Mouse (Mus musculus): ENCODE measurements around the gene Ecpas. TPM values are rescaled to one million over a fixed set of nuclear protein-coding genes. Genes with fewer than 3 reads are reported as not detected.

The Ecpas gene
- 14.4 and 20.9 TPM in 2 replicates for polyA plus RNA-seq (2012; rRNA removed)

GRCm38 (mm10) chr4:58912629-58913335 is at the start of gene Ecpas:
TSS of gene Ecpas (minus strand) at chr4:58912749.
- 4% methylated on average over 43 of the region's 43 CpGs for WGBS
- TF ChIP-seq CTCF (IDR thresholded peaks at IDR 0.05; ENCODE audit: insufficient read depth, low read length): no peak
- peak; percentile 61; the same call in 1 of the 2 replicates for TF ChIP-seq POLR2A (IDR thresholded peaks at IDR 0.05; ENCODE audit: borderline replicate concordance, extremely low read depth, low read depth, low read length)
- Histone ChIP-seq H3K4me3 (replicated peaks; ENCODE audit: extremely low read depth, low read depth, low read length) (peak within 1 kb of the TSS; percentile 98), H3K4me1 (ENCODE audit: control insufficient read depth, insufficient read depth, low read length) (peaks cover 9% of the 10 kb centered on the region)
- DNase-seq: peak; percentile 82

DNA sequence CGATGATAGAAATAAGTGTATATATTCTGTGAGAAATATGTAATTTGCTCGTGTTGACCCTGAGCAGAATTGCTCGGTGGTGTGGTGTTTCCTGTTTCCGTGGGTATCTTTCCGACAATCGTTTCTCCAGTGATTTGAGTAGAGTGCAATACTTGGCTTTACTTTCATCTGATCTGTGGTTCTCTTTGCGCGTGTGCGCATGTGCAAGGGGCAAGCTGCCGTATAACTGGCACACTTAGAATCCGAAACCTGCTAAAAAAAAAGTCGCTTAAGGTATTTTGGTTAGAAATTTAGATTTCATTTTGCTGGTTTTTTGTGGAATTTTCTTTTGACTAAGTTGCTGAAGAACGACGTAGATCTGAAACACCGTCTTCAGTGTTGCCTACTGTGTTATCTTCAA is 49.2 kb upstream of the Ecpas start:
- no peak for DNase-seq
- no peak overlapping the region for H3K4me3 ChIP-seq (replicated peaks; ENCODE audit: extremely low read depth, low read depth, low read length)
- WGBS: 85% methylated on average over 15 of the region's 15 CpGs
- TF ChIP-seq POLR2A (IDR thresholded peaks at IDR 0.05; ENCODE audit: borderline replicate concordance, extremely low read depth, low read depth, low read length): no peak
- no peak for TF ChIP-seq CTCF (IDR thresholded peaks at IDR 0.05; ENCODE audit: insufficient read depth, low read length)
- no peaks in the 10 kb centered on the region for H3K4me1 ChIP-seq (ENCODE audit: control insufficient read depth, insufficient read depth, low read length)

- H3K4me3 ChIP-seq (replicated peaks; ENCODE audit: extremely low read depth, low read depth, low read length): no peak overlapping the region
- TF ChIP-seq CTCF (IDR thresholded peaks at IDR 0.05; ENCODE audit: insufficient read depth, low read length) (no peak), POLR2A (IDR thresholded peaks at IDR 0.05; ENCODE audit: borderline replicate concordance, extremely low read depth, low read depth, low read length) (no peak)
- WGBS: 92% methylated on average over 11 of the region's 11 CpGs
- no peaks in the 10 kb centered on the region for H3K4me1 ChIP-seq (ENCODE audit: control insufficient read depth, insufficient read depth, low read length)
- DNase-seq: no peak
These were observed 40.1 kb upstream of the Ecpas start for GRCm38 (mm10) chr4:58952630-58953029.

DNA sequence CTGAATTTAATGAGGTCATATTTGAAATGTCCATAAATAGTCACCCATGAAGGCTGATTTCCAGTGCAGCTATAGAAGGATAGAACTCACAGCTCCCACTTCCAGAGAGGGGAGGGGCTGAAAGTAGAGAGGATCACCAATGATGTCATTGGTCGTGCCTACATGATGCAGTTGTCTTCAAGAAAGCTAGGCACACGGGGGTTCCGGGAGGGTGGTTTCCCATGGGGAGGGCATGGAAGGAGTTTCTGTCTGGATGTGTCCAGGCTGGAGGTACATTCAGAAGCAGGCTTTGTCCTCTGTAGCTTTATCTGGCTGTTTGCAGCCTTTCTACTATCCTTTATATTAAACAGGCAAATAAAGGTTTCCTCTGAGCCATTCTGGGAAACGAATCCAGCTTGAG is 35.8 kb upstream of the Ecpas start:
- WGBS: 72% methylated on average over 4 of the region's 4 CpGs

DNA sequence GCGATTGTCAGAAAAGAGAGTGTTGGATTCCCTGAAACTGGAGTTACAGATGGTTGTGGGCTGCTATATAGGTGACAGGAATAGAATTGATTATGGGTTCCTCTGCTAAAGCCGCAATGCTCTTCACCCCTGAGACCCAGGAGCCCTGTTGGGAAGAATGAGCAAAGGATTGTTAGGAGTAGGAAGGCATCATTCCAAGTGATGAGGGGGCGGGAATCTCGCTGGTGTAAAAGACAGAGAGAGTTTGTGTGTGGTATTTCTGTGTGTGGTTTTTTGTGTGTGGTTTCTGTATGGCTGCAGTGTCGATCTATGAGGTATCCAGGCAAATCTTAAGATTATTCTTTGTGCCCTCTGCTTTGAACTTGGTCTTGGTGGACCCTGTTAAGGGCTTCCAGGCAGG is 32.1 kb upstream of the Ecpas start:
- no peak for TF ChIP-seq POLR2A (IDR thresholded peaks at IDR 0.05; ENCODE audit: borderline replicate concordance, extremely low read depth, low read depth, low read length)
- no peak for TF ChIP-seq CTCF (IDR thresholded peaks at IDR 0.05; ENCODE audit: insufficient read depth, low read length)
- 65% methylated on average over 5 of the region's 5 CpGs for WGBS
- Histone ChIP-seq H3K4me3 (replicated peaks; ENCODE audit: extremely low read depth, low read depth, low read length) (no peak overlapping the region), H3K4me1 (ENCODE audit: control insufficient read depth, insufficient read depth, low read length) (peaks cover 9% of the 10 kb centered on the region; the same call in 1 of the 2 replicates)
- DNase-seq: no peak

More for the DNA sequence above, 35.8 kb upstream of the Ecpas start:
- Histone ChIP-seq H3K4me3 (replicated peaks; ENCODE audit: extremely low read depth, low read depth, low read length) (no peak overlapping the region), H3K4me1 (ENCODE audit: control insufficient read depth, insufficient read depth, low read length) (peaks cover 5% of the 10 kb centered on the region; the same call in 1 of the 2 replicates)
- TF ChIP-seq POLR2A (IDR thresholded peaks at IDR 0.05; ENCODE audit: borderline replicate concordance, extremely low read depth, low read depth, low read length): no peak
- no peak for TF ChIP-seq CTCF (IDR thresholded peaks at IDR 0.05; ENCODE audit: insufficient read depth, low read length)
- no peak for DNase-seq

GRCm38 (mm10) chr4:58944206-58944553 is 31.6 kb upstream of the Ecpas start:
- Histone ChIP-seq H3K4me3 (replicated peaks; ENCODE audit: extremely low read depth, low read depth, low read length) (peak overlapping the region; percentile 21), H3K4me1 (ENCODE audit: control insufficient read depth, insufficient read depth, low read length) (peaks cover 9% of the 10 kb centered on the region; the same call in 1 of the 2 replicates)
- TF ChIP-seq POLR2A (IDR thresholded peaks at IDR 0.05; ENCODE audit: borderline replicate concordance, extremely low read depth, low read depth, low read length): no peak
- TF ChIP-seq CTCF (IDR thresholded peaks at IDR 0.05; ENCODE audit: insufficient read depth, low read length): no peak
- 17% methylated on average over 6 of the region's 6 CpGs for WGBS
- no peak for DNase-seq

DNA sequence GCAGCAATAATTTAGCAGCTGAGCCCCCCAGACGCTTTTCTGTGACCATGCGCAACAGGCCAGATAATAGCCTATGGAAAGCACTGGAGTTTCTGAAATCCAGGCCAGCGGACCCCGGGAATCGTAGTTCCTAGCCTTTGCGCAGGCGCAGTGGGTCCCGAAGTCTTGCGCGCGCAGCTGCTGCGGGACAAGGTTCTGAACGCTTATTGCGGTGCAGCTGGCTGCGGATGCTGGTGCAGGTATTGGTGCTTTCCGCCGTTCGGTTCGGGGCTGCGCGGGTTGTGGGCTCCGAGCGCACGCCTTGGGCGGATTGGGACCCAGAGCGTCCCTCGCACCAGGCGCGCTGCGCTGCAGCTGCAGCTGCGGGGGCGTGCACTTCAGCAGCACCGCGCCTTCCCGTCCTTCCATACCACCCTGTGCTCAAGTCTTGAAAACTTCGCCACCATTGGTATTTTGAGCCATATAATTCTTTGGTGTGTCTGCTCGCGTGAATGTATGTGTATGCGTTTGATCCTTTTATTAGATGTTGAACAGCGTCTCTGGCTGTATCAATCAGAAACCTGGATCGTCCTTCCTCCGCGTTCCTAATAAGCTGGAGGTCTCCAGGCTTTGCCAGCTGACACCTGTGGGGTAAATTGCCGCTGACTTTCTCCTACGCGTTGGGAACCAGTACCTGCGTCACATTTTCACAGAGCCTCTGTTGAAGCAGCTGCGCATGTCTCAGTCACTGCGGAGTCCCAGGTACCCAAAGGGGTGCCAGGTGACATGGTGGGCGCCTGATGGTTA is 31.1 kb upstream of the Ecpas start, which contains the start of gene Zkscan16:
Gene Zkscan16 (plus strand): TSS at position 209 of the 786 bp plus-strand sequence.
- Histone ChIP-seq H3K4me1 (ENCODE audit: control insufficient read depth, insufficient read depth, low read length) (peaks cover 9% of the 10 kb centered on the region; the same call in 1 of the 2 replicates), H3K4me3 (replicated peaks; ENCODE audit: extremely low read depth, low read depth, low read length) (peak within 1 kb of the TSS; percentile 63)
- 3% methylated on average over 50 of the region's 50 CpGs for WGBS
- TF ChIP-seq CTCF (IDR thresholded peaks at IDR 0.05; ENCODE audit: insufficient read depth, low read length): no peak
- no peak for TF ChIP-seq POLR2A (IDR thresholded peaks at IDR 0.05; ENCODE audit: borderline replicate concordance, extremely low read depth, low read depth, low read length)
- DNase-seq: peak; percentile 50

GRCm38 (mm10) chr4:58942942-58943341 is 30.4 kb upstream of the Ecpas start:
- no peak for DNase-seq
- no peak overlapping the region for H3K4me3 ChIP-seq (replicated peaks; ENCODE audit: extremely low read depth, low read depth, low read length)
- WGBS: 80% methylated on average over 4 of the region's 4 CpGs
- TF ChIP-seq CTCF (IDR thresholded peaks at IDR 0.05; ENCODE audit: insufficient read depth, low read length) (no peak), POLR2A (IDR thresholded peaks at IDR 0.05; ENCODE audit: borderline replicate concordance, extremely low read depth, low read depth, low read length) (no peak)
- peaks cover 9% of the 10 kb centered on the region; the same call in 1 of the 2 replicates for H3K4me1 ChIP-seq (ENCODE audit: control insufficient read depth, insufficient read depth, low read length)

GRCm38 (mm10) chr4:58941638-58942037 is 29.1 kb upstream of the Ecpas start:
- DNase-seq: no peak
- Histone ChIP-seq H3K4me3 (replicated peaks; ENCODE audit: extremely low read depth, low read depth, low read length) (no peak overlapping the region), H3K4me1 (ENCODE audit: control insufficient read depth, insufficient read depth, low read length) (peaks cover 9% of the 10 kb centered on the region; the same call in 1 of the 2 replicates)
- TF ChIP-seq CTCF (IDR thresholded peaks at IDR 0.05; ENCODE audit: insufficient read depth, low read length) (no peak), POLR2A (IDR thresholded peaks at IDR 0.05; ENCODE audit: borderline replicate concordance, extremely low read depth, low read depth, low read length) (no peak)
